Mouse (Mus musculus): ENCODE results near the gene Vmn1r86.

- no peak for TF ChIP-seq EP300 (IDR thresholded peaks at IDR 0.05; ENCODE audit: low read depth)
- peak; percentile 19; the same call in 1 of the 2 replicates for TF ChIP-seq CTCF (IDR thresholded peaks at IDR 0.05; ENCODE audit: low read depth)
These were observed 62.6 kb downstream of the Vmn1r86 start for GRCm38 (mm10) chr7:13056913-13057700.

All from heart, postnatal 0 days (tissue).